Mouse (Mus musculus) intestine, postnatal 0 days (tissue): ENCODE measurements around the gene 9930021J03Rik. TPM values are rescaled to one million over a fixed set of nuclear protein-coding genes. Genes with fewer than 3 reads are reported as not detected.

Experiments used
- ATAC-seq: fragments of 200-750 bp; cut with Nextera tagmentation; 2 replicates; pipeline ENCODE4 v1.8.0; 2017; ENCODE audit warnings: mild to moderate bottlenecking, moderate TSS enrichment, moderate library complexity
- H3K27ac ChIP-seq: fragments of 300-500 bp; sonication (generic); 2 replicates; pipeline ENCODE4 v1.5.1; 2014; ENCODE audit warnings: mild to moderate bottlenecking, low read depth, low read length, moderate library complexity
- H3K27me3 ChIP-seq: fragments of 300-500 bp; sonication (generic); replicated peaks from 2 replicates; pipeline ENCODE4 v1.6.1; 2014; ENCODE audit warnings: low read length, mixed read lengths; ENCODE audit not compliant: control insufficient read depth, insufficient read depth
- H3K36me3 ChIP-seq: fragments of 300-500 bp; sonication (generic); 2 replicates; pipeline ENCODE4 v1.6.1; 2014; ENCODE audit warnings: mild to moderate bottlenecking, moderate library complexity; ENCODE audit not compliant: control insufficient read depth, insufficient read depth
- H3K4me1 ChIP-seq: fragments of 300-500 bp; sonication (generic); replicated peaks from 2 replicates; pipeline ENCODE4 v1.6.1; 2014; ENCODE audit warnings: antibody characterized with exemption, low read length, mixed read lengths; ENCODE audit not compliant: control insufficient read depth, insufficient read depth
- H3K4me2 ChIP-seq: fragments of 300-500 bp; sonication (generic); replicated peaks from 2 replicates; pipeline ENCODE4 v1.6.1; 2014; ENCODE audit warnings: low read depth, mild to moderate bottlenecking, moderate library complexity
- H3K4me3 ChIP-seq: fragments of 300-500 bp; sonication (generic); 2 replicates; pipeline ENCODE4 v1.5.1; 2014; ENCODE audit warnings: low read depth, low read length
- H3K9ac ChIP-seq: fragments of 300-500 bp; sonication (generic); 2 replicates; pipeline ENCODE4 v1.6.1; 2014; ENCODE audit warnings: mild to moderate bottlenecking, low read depth, low read length
- H3K9me3 ChIP-seq: fragments of 300-500 bp; sonication (generic); 2 replicates; pipeline ENCODE4 v1.6.1; 2016; ENCODE audit warnings: mixed run types; ENCODE audit not compliant: control insufficient read depth
- CTCF ChIP-seq: sonication (generic); IDR thresholded peaks from 2 replicates; pipeline ENCODE4 v1.5.1; 2016; ENCODE audit warnings: low read depth, mild to moderate bottlenecking, control low read depth, antibody characterized with exemption, moderate library complexity
- whole genome bisulfite sequencing: fragments of 180-500 bp; shearing (Covaris S2); extraction: QIAGEN DNeasy Blood & Tissue Kit; methylation state at CpG from one replicate; pipeline ENCODE4 v1.1.7; 2014; 5-methylcytosine and 5-hydroxymethylcytosine counted together
- polyA plus RNA-seq: library from polyadenylated mRNA; unstranded; fragments of >200 nt; fragmentation: Nextera tagmentation; extraction: Ambion mirVana; gene quantifications from 2 replicates; pipeline ENCODE4 v1.2.1, GENCODE M21; 2015

The 9930021J03Rik gene
- polyA plus RNA-seq: 3.4 and 4.1 TPM in 2 replicates

DNA sequence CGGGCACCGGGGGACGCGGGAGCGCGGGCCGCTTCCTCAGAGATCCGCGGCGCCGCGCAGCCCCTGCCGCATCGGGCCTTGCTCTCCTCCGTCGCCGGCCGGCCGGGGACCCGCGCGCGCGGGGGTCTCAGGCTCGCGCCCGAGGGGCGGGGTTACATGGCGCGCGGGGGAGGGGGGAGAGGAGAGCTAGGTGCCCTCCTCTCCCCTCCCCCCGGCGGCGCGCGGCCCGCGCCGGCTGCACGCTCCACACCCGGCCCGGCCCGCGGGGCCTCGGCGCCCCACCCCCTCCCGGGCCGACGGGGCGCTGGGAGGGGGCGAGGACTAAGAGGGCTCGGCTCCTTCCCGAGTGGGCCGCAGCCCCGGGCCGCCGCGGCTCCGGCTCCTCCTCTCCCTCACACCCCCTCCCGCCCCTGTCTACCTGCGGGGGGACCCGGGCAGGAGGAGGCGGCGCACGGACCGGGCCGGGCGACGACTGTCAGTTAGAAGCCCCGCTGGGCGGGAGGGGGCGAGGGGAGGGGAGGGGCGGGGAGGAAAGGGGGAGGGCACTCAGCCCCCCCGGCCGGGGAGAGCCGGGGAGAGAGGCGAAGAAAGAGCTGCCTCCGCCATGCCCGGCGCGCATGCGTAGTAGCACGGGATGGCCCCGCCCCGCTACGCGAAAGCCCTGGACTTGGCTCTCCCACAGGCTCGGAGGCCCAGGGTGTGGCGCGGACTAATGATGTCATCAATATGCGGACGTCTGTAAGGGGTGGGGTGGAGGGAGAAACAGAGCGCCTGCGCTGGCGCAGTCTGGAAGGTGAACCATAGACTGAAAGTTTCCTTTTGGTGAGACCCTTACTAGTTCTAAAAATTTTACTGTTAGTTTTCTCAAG, at the start of gene 9930021J03Rik:
Gene 9930021J03Rik (minus strand): TSS at position 73 of the 869 bp plus-strand sequence.
- Histone ChIP-seq H3K4me2 (peak within 1 kb of the TSS; percentile 85), H3K4me3 (peak within 1 kb of the TSS; percentile 91), H3K36me3 (peaks cover 10% of the 10 kb centered on the region; the same call in 1 of the 2 replicates), H3K9me3 (no peaks in the 10 kb centered on the region), H3K27me3 (no peaks in the 10 kb centered on the region), H3K27ac (peak within 1 kb of the TSS; percentile 96), H3K4me1 (0 out of 2 replicates have a peak, but pooled peaks cover 3% of the 10 kb centered on the region), H3K9ac (peak within 1 kb of the TSS; percentile 93)
- under 1% methylated on average over 56 of the region's 95 CpGs for WGBS
- no peak for TF ChIP-seq CTCF
- ATAC-seq: peak; percentile 94

DNA sequence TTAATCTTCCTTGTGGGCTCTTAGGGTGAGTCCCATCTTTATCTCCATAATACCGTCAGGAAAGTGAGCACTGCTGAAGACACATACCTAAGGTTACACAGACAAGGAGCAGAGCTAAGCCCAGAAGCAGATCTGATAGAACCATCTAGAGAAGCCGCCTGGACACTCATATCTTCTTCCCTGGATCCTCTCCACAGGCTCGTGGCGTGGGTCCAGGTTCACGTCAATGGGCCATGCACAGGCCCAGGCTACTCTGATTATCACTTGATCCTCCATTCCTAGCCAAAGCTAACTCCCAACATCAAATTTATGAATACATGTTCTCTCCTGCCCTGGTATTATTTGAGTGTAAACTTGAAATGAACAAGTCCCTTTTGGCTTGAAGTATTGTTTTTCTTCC, 47.9 kb upstream of the 9930021J03Rik start:
- no peak for TF ChIP-seq CTCF
- no peaks in the 10 kb centered on the region for H3K27me3 ChIP-seq
- no peaks in the 10 kb centered on the region for H3K4me1 ChIP-seq
- 88% methylated on average over 5 of the region's 5 CpGs for WGBS
- no peak for ATAC-seq
- H3K27ac ChIP-seq: no peak overlapping the region
- no peak overlapping the region for H3K4me3 ChIP-seq
- no peak overlapping the region for H3K4me2 ChIP-seq
- no peak overlapping the region for H3K9ac ChIP-seq
- H3K9me3 ChIP-seq: no peaks in the 10 kb centered on the region
- no peaks in the 10 kb centered on the region for H3K36me3 ChIP-seq

DNA sequence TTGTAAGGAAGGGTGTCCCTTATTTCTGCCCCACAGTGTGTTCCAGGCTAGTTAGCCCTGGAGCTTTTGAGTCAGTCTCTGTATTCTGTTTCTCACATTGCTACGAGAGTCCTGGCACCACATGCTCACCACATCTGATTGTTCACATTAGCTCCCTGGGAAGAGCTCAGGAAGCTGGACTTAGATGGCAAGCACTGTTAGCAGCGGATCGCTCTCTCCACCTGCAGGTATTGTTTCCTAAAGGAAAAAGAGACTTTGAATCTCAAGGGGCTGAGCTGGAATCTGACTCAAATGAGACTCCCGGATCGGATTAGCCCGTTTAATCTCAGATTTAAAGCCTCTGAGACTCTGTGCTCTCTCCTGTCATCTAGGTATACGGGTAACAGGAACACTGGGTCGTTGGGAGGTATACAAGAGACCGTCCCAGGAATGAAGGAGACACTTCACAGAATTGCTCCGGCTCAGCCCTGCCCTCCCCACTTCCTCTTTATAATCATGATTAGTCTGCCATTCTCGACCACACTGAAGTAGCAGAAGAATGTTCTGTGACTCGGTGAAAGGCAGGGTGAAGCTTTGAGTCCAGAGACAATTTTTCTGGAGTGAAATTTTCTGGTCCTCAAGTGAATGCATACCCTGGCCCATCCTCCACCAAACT, 45.4 kb upstream of the 9930021J03Rik start:
- ATAC-seq: no peak
- no peak overlapping the region for H3K4me3 ChIP-seq
- no peaks in the 10 kb centered on the region for H3K9me3 ChIP-seq
- no peak overlapping the region for H3K9ac ChIP-seq
- H3K27me3 ChIP-seq: no peaks in the 10 kb centered on the region
- no peak overlapping the region for H3K27ac ChIP-seq
- no peaks in the 10 kb centered on the region for H3K36me3 ChIP-seq
- WGBS: 56% methylated on average over 12 of the region's 12 CpGs
- TF ChIP-seq CTCF: no peak
- no peak overlapping the region for H3K4me2 ChIP-seq
- H3K4me1 ChIP-seq: no peaks in the 10 kb centered on the region

DNA sequence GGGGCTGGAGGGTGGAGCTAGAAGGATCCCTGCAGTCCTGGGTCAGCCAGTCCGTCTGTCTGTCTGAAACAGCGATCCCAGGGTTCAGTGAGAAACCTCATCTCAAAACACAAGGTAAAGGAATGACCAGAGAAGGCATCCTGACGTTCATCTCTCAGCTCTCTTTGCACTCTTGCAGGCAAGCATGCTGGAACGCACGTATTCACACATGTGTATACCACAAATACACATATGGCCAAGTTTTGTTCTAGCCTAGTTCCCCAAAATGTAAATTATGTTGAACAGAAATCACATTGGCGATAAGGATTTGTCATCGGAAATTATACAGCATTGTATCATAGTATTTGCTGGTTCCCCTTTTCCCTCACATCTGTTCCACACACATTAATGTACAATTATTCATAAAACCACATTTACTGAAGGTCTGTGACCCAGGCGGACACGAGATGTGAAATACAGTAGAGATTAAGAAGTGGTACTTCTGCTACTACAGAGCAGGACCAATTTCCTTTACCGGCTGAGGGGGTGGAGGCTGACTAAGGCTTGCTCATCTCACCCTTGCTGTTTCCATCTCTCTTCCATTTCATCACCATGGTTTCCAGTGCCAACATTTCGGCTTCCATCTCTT, 44.2 kb upstream of the 9930021J03Rik start:
- H3K9ac ChIP-seq: no peak overlapping the region
- TF ChIP-seq CTCF: no peak
- WGBS: 81% methylated on average over 11 of the region's 11 CpGs

DNA sequence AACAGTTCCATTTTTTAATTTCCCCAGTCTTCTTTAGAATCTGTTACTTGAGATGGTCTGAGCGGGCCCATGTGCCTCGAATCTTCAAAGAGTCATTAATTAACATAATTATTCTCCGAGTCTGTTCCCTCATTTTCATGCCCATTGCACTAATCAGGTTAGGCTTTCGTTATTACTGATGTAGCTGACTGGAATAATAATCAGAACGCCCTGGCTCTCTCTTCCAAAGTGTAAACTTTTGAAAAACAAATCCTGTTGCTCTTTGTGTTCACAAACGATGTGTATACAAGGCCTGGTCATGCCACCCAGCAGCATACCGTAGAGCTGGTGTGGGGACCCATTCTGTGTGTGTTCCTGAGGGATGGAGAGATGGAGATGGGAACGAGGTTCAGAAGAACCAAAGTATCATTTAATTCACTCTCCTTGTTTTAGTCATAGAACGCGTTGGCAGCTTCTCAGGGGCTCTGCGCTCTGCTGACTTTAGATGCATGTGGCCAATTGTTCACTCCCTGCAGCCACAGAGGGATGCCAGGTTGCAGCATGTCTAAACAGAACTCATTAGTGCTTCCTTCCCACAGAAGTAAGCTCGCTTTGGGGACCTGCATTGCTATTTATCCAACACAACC, 38.4 kb upstream of the 9930021J03Rik start:
- no peaks in the 10 kb centered on the region for H3K27me3 ChIP-seq
- no peaks in the 10 kb centered on the region for H3K36me3 ChIP-seq
- H3K4me1 ChIP-seq: no peaks in the 10 kb centered on the region
- H3K4me2 ChIP-seq: no peak overlapping the region
- no peak overlapping the region for H3K27ac ChIP-seq
- no peak overlapping the region for H3K4me3 ChIP-seq
- no peak for ATAC-seq
- no peak overlapping the region for H3K9ac ChIP-seq
- no peak for TF ChIP-seq CTCF
- 73% methylated on average over 12 of the region's 12 CpGs for WGBS
- H3K9me3 ChIP-seq: no peaks in the 10 kb centered on the region

More for the DNA sequence above, 44.2 kb upstream of the 9930021J03Rik start:
- H3K27ac ChIP-seq: no peak overlapping the region
- H3K9me3 ChIP-seq: no peaks in the 10 kb centered on the region
- no peaks in the 10 kb centered on the region for H3K27me3 ChIP-seq
- no peak for ATAC-seq
- no peaks in the 10 kb centered on the region for H3K4me1 ChIP-seq
- no peak overlapping the region for H3K4me2 ChIP-seq
- H3K36me3 ChIP-seq: no peaks in the 10 kb centered on the region
- no peak overlapping the region for H3K4me3 ChIP-seq
